Mouse (Mus musculus) neural tube, embryonic 14.5 days (tissue): Measurements from ENCODE around the gene Otub2. TPM values are rescaled to one million over a fixed set of nuclear protein-coding genes. Genes with fewer than 3 reads are reported as not detected.
"Not testable (repeated sequence)": the region's sequence is repeated elsewhere in the genome, so short reads cannot be mapped to it uniquely, and the experiment has no call there.

Experiments
- ATAC-seq: fragments of 200-750 bp; cut with Nextera tagmentation; 2 replicates; pipeline ENCODE4 v1.8.0; 2017; ENCODE audit warnings: low read depth, mild to moderate bottlenecking, moderate TSS enrichment, moderate library complexity
- H3K27ac ChIP-seq: fragments of 300-500 bp; sonication (generic); 2 replicates; pipeline ENCODE4 v1.5.1; 2014; ENCODE audit warnings: low read depth, mild to moderate bottlenecking, control low read depth, low read length, moderate library complexity, mixed read lengths
- H3K27me3 ChIP-seq: fragments of 300-500 bp; sonication (generic); 2 replicates; pipeline ENCODE4 v1.6.1; 2014; ENCODE audit warnings: low read length; ENCODE audit not compliant: control insufficient read depth, insufficient read depth
- H3K36me3 ChIP-seq: fragments of 300-500 bp; sonication (generic); 2 replicates; pipeline ENCODE4 v1.6.1; 2014; ENCODE audit warnings: low read length, mixed read lengths; ENCODE audit not compliant: control insufficient read depth, insufficient read depth
- H3K4me1 ChIP-seq: fragments of 300-500 bp; sonication (generic); 2 replicates; pipeline ENCODE4 v1.6.1; 2014; ENCODE audit warnings: low read length; ENCODE audit not compliant: control insufficient read depth, insufficient read depth
- H3K4me2 ChIP-seq: fragments of 300-500 bp; sonication (generic); 2 replicates; pipeline ENCODE4 v1.6.1; 2014; ENCODE audit warnings: mild to moderate bottlenecking, low read depth, low read length, control low read depth
- H3K4me3 ChIP-seq: fragments of 300-500 bp; sonication (generic); 2 replicates; pipeline ENCODE4 v1.5.1; 2014; ENCODE audit warnings: low read depth, low read length, control low read depth, mixed read lengths
- H3K9ac ChIP-seq: fragments of 300-500 bp; sonication (generic); replicated peaks from 2 replicates; pipeline ENCODE4 v1.6.1; 2014; ENCODE audit warnings: low read depth, mild to moderate bottlenecking, control low read depth, low read length, mixed read lengths
- H3K9me3 ChIP-seq: fragments of 300-500 bp; sonication (generic); 2 replicates; pipeline ENCODE4 v1.6.1; 2016; ENCODE audit warnings: low read length; ENCODE audit not compliant: control insufficient read depth
- WGBS: fragments of 180-500 bp; shearing (Covaris S2); extraction: QIAGEN DNeasy Blood & Tissue Kit; methylation state at CpG from one replicate; pipeline ENCODE4 v1.1.7; 2014; 5-methylcytosine and 5-hydroxymethylcytosine counted together
- polyA plus RNA-seq: library from polyadenylated mRNA; unstranded; fragments of >200 nt; fragmentation: Nextera tagmentation; extraction: Ambion mirVana; gene quantifications from 2 replicates; pipeline ENCODE4 v1.2.1, GENCODE M21; 2014

The Otub2 gene
- polyA plus RNA-seq, 1 experiment from 2014 or later = 27.6 TPM

DNA sequence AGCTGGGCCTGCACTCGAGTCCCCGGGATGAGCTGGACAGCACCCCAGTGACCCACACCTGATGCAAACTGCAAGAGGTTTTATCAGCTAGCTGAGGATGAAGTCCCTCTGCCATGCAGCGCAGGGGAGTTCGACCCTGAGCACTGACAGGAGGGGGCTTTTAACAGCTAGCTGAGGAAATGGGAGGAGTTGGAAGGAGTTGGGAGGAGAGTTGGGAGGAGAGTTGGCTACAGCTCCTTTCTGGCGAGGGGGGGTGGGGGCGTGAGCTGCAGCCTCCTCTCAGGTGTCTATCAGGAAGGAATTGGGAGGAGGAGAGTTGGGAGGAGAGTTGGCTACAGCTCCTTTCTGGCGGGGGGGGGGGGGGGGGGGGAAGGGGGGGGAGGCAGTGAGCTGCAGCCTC is 55.8 kb downstream of the Otub2 start:
- WGBS = 50% methylated on average over 5 of the region's 7 CpGs
- not testable (repeated sequence) for H3K4me2 ChIP-seq, ATAC-seq, H3K9ac ChIP-seq, H3K27ac ChIP-seq, H3K9me3 ChIP-seq, H3K4me1 ChIP-seq, H3K4me3 ChIP-seq, H3K27me3 ChIP-seq, H3K36me3 ChIP-seq

- Histone ChIP-seq H3K36me3 (no peaks in the 10 kb centered on the region), H3K4me2 (no peak overlapping the region), H3K4me1 (no peaks in the 10 kb centered on the region), H3K9ac (no peak overlapping the region), H3K27ac (no peak overlapping the region), H3K4me3 (no peak overlapping the region), H3K9me3 (no peaks in the 10 kb centered on the region), H3K27me3 (no peaks in the 10 kb centered on the region)
- WGBS = 85% methylated on average over 3 of the region's 3 CpGs
- no peak for ATAC-seq
Measured at GRCm38 (mm10) chr12:103445060-103445459, 56.6 kb downstream of the Otub2 start.

DNA sequence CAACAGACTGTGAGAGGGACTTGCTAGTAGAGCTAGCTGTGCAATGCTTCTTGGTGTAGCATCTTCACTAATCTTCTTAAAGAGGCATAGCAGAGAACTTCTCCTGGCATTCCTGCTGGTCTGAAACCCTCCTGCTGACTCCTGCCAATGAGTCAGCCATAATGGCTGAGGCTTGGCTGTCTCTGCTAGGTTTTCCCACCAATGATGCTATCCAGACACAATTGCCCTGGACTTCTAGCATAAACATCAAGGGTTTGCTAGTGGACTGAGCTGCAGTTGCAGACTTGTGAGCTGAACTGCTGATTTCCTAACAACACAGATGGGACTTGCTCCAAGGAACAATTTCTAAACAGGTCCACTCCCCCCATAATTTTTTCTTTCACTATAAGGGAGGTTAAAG is 64.9 kb downstream of the Otub2 start:
- H3K4me3 ChIP-seq = no peak overlapping the region
- no peaks in the 10 kb centered on the region for H3K9me3 ChIP-seq
- no peaks in the 10 kb centered on the region for H3K36me3 ChIP-seq
- ATAC-seq = no peak
- no peak overlapping the region for H3K9ac ChIP-seq
- no peaks in the 10 kb centered on the region for H3K4me1 ChIP-seq
- H3K27ac ChIP-seq = no peak overlapping the region
- H3K27me3 ChIP-seq = no peaks in the 10 kb centered on the region
- H3K4me2 ChIP-seq = no peak overlapping the region

Other genes with a start within 250 kb of the Otub2 start
- gene Prima1, start 146.5 kb upstream of the Otub2 start, polyA plus RNA-seq = 1.6 and 2.4 TPM in 2 replicates
- 6.8 and 10.6 TPM in 2 replicates for gene Fam181a, start 77.7 kb upstream of the Otub2 start, polyA plus RNA-seq
- gene Asb2, start 32.7 kb upstream of the Otub2 start, polyA plus RNA-seq = 0.90 and 2.3 TPM in 2 replicates
- 1.7 and 1.8 TPM in 2 replicates for gene 9330161L09Rik, start 19.1 kb downstream of the Otub2 start, polyA plus RNA-seq
- gene Ddx24, start 37.1 kb downstream of the Otub2 start, polyA plus RNA-seq = 152 and 160 TPM in 2 replicates
- gene Ifi27, start 45.5 kb downstream of the Otub2 start, polyA plus RNA-seq = 3.6 and 10.9 TPM in 2 replicates
- gene Ifi27l2a, start 55.0 kb downstream of the Otub2 start, polyA plus RNA-seq = 4.9 TPM in 1 of 2 replicates, not detected in the other
- gene Ifi27l2b, start 68.5 kb downstream of the Otub2 start, polyA plus RNA-seq = not detected in 2 replicates
- 3.8 and 4.3 TPM in 2 replicates for gene Ppp4r4, start 143.6 kb downstream of the Otub2 start, polyA plus RNA-seq
- gene Serpina10, start 242.8 kb downstream of the Otub2 start, polyA plus RNA-seq = 0.18 TPM in 1 of 2 replicates, not detected in the other